Mouse (Mus musculus): Measurements from ENCODE around the gene Ptprd. TPM values are rescaled to one million over a fixed set of nuclear protein-coding genes. Genes with fewer than 3 reads are reported as not detected.

Ptprd gene
- polyA plus RNA-seq, 1 experiment from 2014 or later: 14.3 TPM

DNA sequence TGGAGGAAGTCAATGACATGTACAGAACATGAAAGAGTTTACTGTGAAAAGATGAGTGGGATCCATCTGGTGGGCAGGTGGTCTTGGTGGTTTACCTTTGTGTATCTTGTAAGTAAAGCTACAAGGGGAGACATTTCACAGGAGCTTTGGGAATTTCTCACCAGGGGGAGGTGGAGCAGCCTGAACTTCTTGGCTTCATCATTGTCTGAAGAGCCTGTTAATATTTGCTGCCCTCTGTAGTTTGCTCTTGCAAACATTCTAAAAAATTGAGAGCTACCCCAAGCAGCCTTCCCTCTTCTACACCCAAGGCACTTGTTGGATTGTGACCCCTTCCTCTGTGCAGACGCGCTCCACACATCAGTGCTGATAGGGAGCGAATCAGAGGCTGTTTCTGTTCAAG is 1725.9 kb downstream of the Ptprd start:
- Histone ChIP-seq H3K9me3 (replicated peaks) (no peaks in the 10 kb centered on the region), H3K4me2 (no peak overlapping the region), H3K9ac (no peak overlapping the region), H3K36me3 (no peaks in the 10 kb centered on the region), H3K27ac (ENCODE audit: poor library complexity, severe bottlenecking) (no peak overlapping the region), H3K27me3 (replicated peaks) (no peaks in the 10 kb centered on the region), H3K4me3 (no peak overlapping the region), H3K4me1 (replicated peaks) (peaks cover 13% of the 10 kb centered on the region)
- WGBS: 61% methylated on average over 3 of the region's 3 CpGs
- ATAC-seq (ENCODE audit: insufficient number of reproducible peaks, low FRiP score): no peak

DNA sequence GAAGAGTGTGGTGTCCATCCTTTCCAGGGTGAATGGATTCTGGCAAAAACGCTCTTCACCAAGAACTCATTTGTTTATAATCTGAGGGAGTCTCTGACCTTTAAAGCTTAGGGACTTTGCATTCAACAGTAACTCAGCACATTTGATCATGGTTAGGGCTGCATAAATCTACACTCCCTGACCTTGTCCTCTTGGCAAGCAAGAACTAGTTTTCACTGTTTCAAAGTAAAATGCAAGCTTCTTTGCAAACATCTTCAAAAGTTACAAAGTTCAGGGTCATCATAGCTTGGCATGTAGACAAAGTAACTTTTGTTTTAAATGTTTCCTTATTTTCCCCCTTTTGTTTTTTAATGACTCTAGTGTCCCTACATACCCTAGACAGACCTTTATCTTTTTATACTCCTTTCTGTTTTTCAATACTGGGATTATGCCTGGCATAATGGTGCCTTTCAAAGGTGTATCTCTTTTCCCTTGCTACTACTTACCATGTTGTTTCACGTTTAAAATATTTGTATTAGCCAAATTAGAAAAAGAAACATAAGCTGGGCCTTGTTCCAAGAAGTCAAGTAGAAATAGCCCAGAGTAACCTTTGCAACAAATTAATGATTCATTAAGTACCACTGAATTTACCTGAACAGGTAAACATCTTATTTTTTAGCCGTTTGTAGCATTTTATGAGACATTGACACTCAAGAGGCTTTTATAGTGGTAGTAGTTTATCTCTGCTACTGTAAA is 1743.2 kb downstream of the Ptprd start:
- Histone ChIP-seq H3K4me1 (replicated peaks) (no peaks in the 10 kb centered on the region), H3K4me2 (no peak overlapping the region), H3K9ac (no peak overlapping the region), H3K4me3 (no peak overlapping the region), H3K27me3 (replicated peaks) (no peaks in the 10 kb centered on the region), H3K27ac (ENCODE audit: poor library complexity, severe bottlenecking) (no peak overlapping the region), H3K9me3 (replicated peaks) (no peaks in the 10 kb centered on the region), H3K36me3 (no peaks in the 10 kb centered on the region)
- no peak for ATAC-seq (ENCODE audit: insufficient number of reproducible peaks, low FRiP score)
- WGBS: 63% methylated on average over 3 of the region's 3 CpGs

DNA sequence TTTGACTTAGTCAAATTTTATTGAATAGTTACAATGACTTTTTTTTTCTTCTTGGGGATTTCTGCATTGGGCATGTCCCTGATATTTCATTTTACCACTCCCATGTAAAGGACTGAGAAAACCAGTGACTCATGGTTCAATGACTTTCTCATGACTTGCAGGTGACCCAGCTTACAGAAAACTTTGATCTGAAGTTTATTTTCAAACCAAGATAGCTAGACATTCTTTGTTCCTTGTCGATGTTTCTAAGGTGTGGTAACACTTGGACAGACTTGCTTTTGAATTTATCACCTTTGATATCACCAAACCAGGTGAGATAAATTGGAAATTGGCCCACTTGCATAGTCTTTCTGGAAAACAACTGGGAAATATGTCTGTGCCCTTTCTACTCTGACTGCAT is 1747.1 kb downstream of the Ptprd start:
- Histone ChIP-seq H3K9ac (no peak overlapping the region), H3K4me1 (replicated peaks) (peaks cover 16% of the 10 kb centered on the region), H3K27ac (ENCODE audit: poor library complexity, severe bottlenecking) (no peak overlapping the region), H3K4me2 (no peak overlapping the region), H3K9me3 (replicated peaks) (no peaks in the 10 kb centered on the region), H3K27me3 (replicated peaks) (no peaks in the 10 kb centered on the region), H3K36me3 (no peaks in the 10 kb centered on the region), H3K4me3 (no peak overlapping the region)
- 55% methylated on average over 1 of the region's 1 CpGs for WGBS
- no peak for ATAC-seq (ENCODE audit: insufficient number of reproducible peaks, low FRiP score)

- H3K9ac ChIP-seq: no peak overlapping the region
- peak overlapping the region; percentile 32; the same call in 1 of the 2 replicates for H3K4me2 ChIP-seq
- no peaks in the 10 kb centered on the region for H3K36me3 ChIP-seq
- peaks cover 31% of the 10 kb centered on the region for H3K4me1 ChIP-seq (replicated peaks)
- no peaks in the 10 kb centered on the region for H3K27me3 ChIP-seq (replicated peaks)
- H3K4me3 ChIP-seq: no peak overlapping the region
- H3K9me3 ChIP-seq (replicated peaks): no peaks in the 10 kb centered on the region
- H3K27ac ChIP-seq (ENCODE audit: poor library complexity, severe bottlenecking): peak overlapping the region; percentile 45
- ATAC-seq (ENCODE audit: insufficient number of reproducible peaks, low FRiP score): peak; percentile 75; the same call in 1 of the 2 replicates
- WGBS: 15% methylated on average over 5 of the region's 5 CpGs
Measured at GRCm38 (mm10) chr4:76461336-76461735, 1750.4 kb downstream of the Ptprd start.

GRCm38 (mm10) chr4:76460556-76460955 is 1751.2 kb downstream of the Ptprd start:
- Histone ChIP-seq H3K9me3 (replicated peaks) (no peaks in the 10 kb centered on the region), H3K27ac (ENCODE audit: poor library complexity, severe bottlenecking) (peak overlapping the region; percentile 45; the same call in 1 of the 2 replicates), H3K4me1 (replicated peaks) (peaks cover 36% of the 10 kb centered on the region), H3K27me3 (replicated peaks) (no peaks in the 10 kb centered on the region), H3K9ac (no peak overlapping the region), H3K4me3 (no peak overlapping the region), H3K36me3 (no peaks in the 10 kb centered on the region), H3K4me2 (no peak overlapping the region)
- no peak for ATAC-seq (ENCODE audit: insufficient number of reproducible peaks, low FRiP score)
- 64% methylated on average over 1 of the region's 1 CpGs for WGBS

DNA sequence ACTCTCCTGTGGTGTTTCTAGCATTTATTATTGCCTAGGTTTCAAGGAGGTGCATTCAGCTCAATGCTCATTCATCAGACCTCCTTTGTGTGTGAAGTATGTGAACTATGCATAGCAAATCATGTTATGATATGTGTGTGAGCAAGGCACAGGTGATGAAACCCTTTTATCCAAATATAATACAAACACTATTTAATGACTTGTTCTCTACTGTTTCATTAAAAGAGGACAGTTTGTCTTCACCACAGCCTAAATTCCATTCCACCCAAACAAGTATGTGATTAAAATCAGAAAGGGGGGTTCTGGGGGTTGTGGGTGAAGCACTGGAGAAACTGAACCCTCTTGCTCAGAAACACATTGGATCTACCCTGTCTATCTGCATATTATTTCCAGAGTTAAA is 1752.1 kb downstream of the Ptprd start:
- H3K9ac ChIP-seq: no peak overlapping the region
- no peaks in the 10 kb centered on the region for H3K36me3 ChIP-seq
- no peaks in the 10 kb centered on the region for H3K9me3 ChIP-seq (replicated peaks)
- H3K4me1 ChIP-seq (replicated peaks): peaks cover 41% of the 10 kb centered on the region
- H3K27ac ChIP-seq (ENCODE audit: poor library complexity, severe bottlenecking): no peak overlapping the region
- H3K4me3 ChIP-seq: no peak overlapping the region
- H3K4me2 ChIP-seq: no peak overlapping the region
- no peaks in the 10 kb centered on the region for H3K27me3 ChIP-seq (replicated peaks)
- no peak for ATAC-seq (ENCODE audit: insufficient number of reproducible peaks, low FRiP score)

- Histone ChIP-seq H3K27ac (ENCODE audit: poor library complexity, severe bottlenecking) (no peak overlapping the region), H3K36me3 (no peaks in the 10 kb centered on the region), H3K4me1 (replicated peaks) (peaks cover 12% of the 10 kb centered on the region; the same call in 1 of the 2 replicates), H3K4me2 (no peak overlapping the region), H3K27me3 (replicated peaks) (no peaks in the 10 kb centered on the region), H3K9ac (no peak overlapping the region), H3K9me3 (replicated peaks) (no peaks in the 10 kb centered on the region), H3K4me3 (no peak overlapping the region)
- no peak for ATAC-seq (ENCODE audit: insufficient number of reproducible peaks, low FRiP score)
- 74% methylated on average over 4 of the region's 4 CpGs for WGBS
Measured at GRCm38 (mm10) chr4:76452286-76452685, 1759.5 kb downstream of the Ptprd start.

GRCm38 (mm10) chr4:76451019-76451552 is 1760.7 kb downstream of the Ptprd start:
- Histone ChIP-seq H3K27ac (ENCODE audit: poor library complexity, severe bottlenecking) (0 out of 2 replicates have a peak overlapping the region, but pooled peaks have one; percentile 94), H3K4me3 (peak overlapping the region; percentile 97), H3K9ac (peak overlapping the region; percentile 98), H3K9me3 (replicated peaks) (no peaks in the 10 kb centered on the region), H3K4me1 (replicated peaks) (peaks cover 9% of the 10 kb centered on the region; the same call in 1 of the 2 replicates), H3K36me3 (no peaks in the 10 kb centered on the region), H3K27me3 (replicated peaks) (no peaks in the 10 kb centered on the region), H3K4me2 (peak overlapping the region; percentile 81)
- 29% methylated on average over 8 of the region's 8 CpGs for WGBS
- ATAC-seq (ENCODE audit: insufficient number of reproducible peaks, low FRiP score): no peak

DNA sequence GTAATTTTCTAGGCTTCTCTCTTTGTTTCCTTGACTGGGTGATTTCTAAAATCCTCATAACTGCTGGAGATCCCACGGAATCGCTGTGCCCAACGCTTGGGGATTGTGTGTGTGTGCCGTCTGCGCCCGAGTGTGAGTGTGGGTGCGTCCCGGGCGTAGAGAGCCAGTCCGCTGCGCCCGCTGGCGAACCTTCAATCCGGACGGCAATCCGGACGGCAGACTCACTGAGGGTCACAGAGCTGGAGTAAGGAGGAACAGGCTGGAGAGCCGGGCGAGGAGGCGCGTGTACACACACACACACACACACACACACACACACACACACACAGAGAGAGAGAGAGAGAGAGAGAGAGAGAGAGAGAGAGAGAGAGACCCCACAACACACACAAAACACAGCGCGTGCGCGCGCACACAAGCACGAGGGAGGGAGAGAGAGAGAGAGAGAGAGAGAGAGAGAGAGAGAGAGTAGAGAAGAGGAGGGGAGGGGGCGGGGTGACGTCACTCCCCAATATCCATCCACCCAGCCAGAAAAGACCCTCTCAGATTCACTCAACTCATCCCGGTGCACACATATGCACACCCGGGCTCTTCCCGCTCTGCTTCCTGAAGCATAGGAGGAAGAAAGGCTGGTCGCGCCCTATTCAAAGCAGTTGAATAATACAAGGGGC is 1761.3 kb downstream of the Ptprd start:
- Histone ChIP-seq H3K4me2 (peak overlapping the region; percentile 81), H3K4me1 (replicated peaks) (peaks cover 4% of the 10 kb centered on the region; the same call in 1 of the 2 replicates), H3K9me3 (replicated peaks) (no peaks in the 10 kb centered on the region), H3K4me3 (peak overlapping the region; percentile 97), H3K27me3 (replicated peaks) (no peaks in the 10 kb centered on the region), H3K36me3 (no peaks in the 10 kb centered on the region), H3K27ac (ENCODE audit: poor library complexity, severe bottlenecking) (peak overlapping the region; percentile 94), H3K9ac (peak overlapping the region; percentile 98)
- peak; percentile 74 for ATAC-seq (ENCODE audit: insufficient number of reproducible peaks, low FRiP score)
- under 1% methylated on average over 31 of the region's 34 CpGs for WGBS

DNA sequence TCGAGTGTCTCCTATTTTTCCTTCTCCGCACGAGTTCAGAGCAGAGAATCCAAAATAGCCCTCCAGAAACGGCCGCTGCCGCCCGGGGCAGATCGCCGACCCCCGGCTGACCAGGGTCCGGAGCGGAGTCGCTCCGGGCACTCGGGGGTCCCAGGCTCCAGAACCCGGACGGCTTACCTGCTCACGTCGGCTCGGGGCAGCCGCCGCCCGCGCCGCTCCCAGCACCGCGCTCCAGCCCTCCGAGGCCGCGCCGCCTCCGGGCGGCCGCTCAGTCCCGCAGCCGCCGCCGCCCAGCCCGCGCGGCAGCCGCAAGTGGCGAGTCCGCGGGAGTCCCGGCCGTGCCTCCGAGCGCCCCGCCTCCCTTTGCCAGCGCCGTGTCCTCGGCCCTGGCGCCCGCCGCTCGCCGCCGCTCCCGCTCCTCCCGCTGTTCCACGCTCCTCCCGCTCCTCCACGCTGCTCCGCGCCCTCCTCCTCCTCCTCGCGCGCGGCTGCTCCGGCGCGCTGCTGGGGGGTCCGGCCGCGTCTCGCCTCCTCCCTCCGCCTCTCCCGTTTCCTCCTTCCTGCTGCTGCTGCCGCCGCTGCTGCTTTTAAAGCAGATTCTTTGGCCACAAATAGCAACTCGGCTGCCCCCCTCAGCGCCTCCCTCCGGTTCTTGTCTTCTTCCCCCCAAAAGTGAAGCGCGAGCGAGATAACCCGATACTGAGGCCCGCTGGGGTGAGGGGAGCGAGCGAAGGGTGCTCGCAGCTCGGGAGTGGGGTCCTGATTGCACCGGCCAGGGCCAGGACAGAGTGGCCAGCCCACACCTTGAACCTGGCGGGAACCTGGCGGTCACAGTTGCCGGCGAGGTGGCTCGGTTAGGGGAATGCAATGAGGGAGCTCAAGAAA is 1762.1 kb downstream of the Ptprd start:
- Histone ChIP-seq H3K27me3 (replicated peaks) (no peaks in the 10 kb centered on the region), H3K9ac (peak overlapping the region; percentile 98), H3K27ac (ENCODE audit: poor library complexity, severe bottlenecking) (peak overlapping the region; percentile 94), H3K9me3 (replicated peaks) (no peaks in the 10 kb centered on the region), H3K36me3 (no peaks in the 10 kb centered on the region), H3K4me1 (replicated peaks) (peaks cover 3% of the 10 kb centered on the region), H3K4me2 (peak overlapping the region; percentile 81), H3K4me3 (peak overlapping the region; percentile 97)
- peak; percentile 80 for ATAC-seq (ENCODE audit: insufficient number of reproducible peaks, low FRiP score)
- WGBS: under 1% methylated on average over 97 of the region's 99 CpGs

All from heart, embryonic 12.5 days (tissue).